Mouse (Mus musculus): ENCODE results near the gene Sema3f. TPM values are rescaled to one million over a fixed set of nuclear protein-coding genes. Genes with fewer than 3 reads are reported as not detected.

Gene Sema3f
- 10 to 100 TPM; 13.1 to 13.9 TPM for total RNA-seq (2021)
- long read RNA-seq, experiment 1, partial matches to known transcripts = 2 of 9 reads
- long read RNA-seq, experiment 1, other reads (novel, unspliced or antisense) = 7 of 9 reads
- long read RNA-seq, experiment 2, partial matches to known transcripts = 0 of 3 reads
- long read RNA-seq, experiment 2, other reads (novel, unspliced or antisense) = 3 of 3 reads

GRCm38 (mm10) chr9:107709697-107710483 lies at the start of gene Sema3f:
Sema3f (minus strand) TSS chr9:107710475.
- peak; percentile 44 to 60 for DNase-seq (ENCODE audit: low spot score in 2 of 2)

DNA sequence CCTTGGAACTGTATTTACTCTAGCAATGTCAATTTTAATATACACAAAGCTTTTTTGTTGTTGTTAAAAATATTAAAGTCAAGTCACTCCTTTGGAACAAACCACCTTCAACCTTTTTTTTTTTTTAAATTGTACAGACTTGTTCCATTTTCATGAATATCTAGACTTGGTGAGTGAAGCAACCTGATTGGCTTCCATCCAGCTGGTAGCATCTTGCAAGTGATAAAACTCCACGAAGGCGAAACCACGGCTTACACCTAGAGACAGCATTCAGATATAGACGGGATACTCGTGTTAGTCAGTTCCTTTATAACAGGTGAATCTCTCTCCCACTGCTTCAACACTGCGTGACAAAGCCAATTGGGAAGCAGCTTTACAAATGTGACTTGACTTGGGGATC lies 49.3 kb upstream of the Sema3f start:
- DNase-seq (ENCODE audit: low spot score in 2 of 2) = no peak

DNA sequence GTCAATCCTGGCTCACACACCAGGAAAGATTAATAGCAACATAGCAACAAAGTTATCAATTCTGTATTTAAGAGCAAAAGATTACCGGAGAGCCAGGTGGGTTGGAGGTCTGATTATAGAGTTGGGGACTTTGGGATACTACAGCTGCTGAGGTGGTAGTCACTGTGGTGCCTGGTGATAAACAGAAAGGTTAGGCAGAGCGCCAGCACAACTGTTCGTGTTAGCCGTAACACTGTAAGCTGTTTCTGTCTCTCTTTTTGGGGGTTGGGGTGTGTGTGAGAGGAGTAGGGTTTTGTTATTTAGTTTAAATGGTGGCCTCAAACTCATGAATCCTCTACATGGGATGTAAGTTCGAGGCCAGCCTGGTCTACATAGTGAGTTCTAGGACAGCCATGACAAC lies 40.1 kb upstream of the Sema3f start:
- DNase-seq (ENCODE audit: low spot score in 2 of 2) = no peak

GRCm38 (mm10) chr9:107748063-107748462 lies 37.8 kb upstream of the Sema3f start:
- no peak for DNase-seq (ENCODE audit: low spot score in 2 of 2)

- DNase-seq (ENCODE audit: low spot score in 2 of 2) = no peak
Measured at GRCm38 (mm10) chr9:107747310-107747709, 37.0 kb upstream of the Sema3f start.

- DNase-seq (ENCODE audit: low spot score in 2 of 2) = no peak
Measured at GRCm38 (mm10) chr9:107746679-107747078, 36.4 kb upstream of the Sema3f start.

DNA sequence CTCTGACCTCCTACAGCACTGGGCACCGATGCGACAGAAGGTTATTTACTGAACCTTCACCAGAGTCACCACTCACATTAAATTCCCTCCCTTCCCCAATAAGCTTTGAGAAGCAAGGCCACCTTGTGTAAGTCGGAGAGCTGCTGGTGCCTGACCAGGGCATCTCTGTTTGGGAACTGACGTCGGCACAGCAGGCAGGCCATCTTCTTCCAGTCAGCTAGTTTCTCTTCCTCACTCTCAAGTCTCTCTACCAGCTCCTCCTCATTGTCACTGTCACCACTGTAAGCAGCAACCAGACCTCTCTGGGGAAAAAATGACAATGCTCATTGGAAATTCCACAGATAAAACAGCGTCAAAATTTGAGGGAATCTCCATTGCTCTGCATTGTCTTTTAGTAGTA lies 33.8 kb upstream of the Sema3f start:
- DNase-seq (ENCODE audit: low spot score in 2 of 2) = no peak

GRCm38 (mm10) chr9:107738841-107739202 lies 28.5 kb upstream of the Sema3f start:
- peak in 1 of 2 experiments; percentile 21 for DNase-seq (ENCODE audit: low spot score in 2 of 2)

GRCm38 (mm10) chr9:107738020-107738840 lies 28.0 kb upstream of the Sema3f start:
- DNase-seq (ENCODE audit: low spot score in 2 of 2) = peak; percentile 84 to 89

- DNase-seq (ENCODE audit: low spot score in 2 of 2) = no peak
Measured at GRCm38 (mm10) chr9:107736185-107736485, 25.9 kb upstream of the Sema3f start.

GRCm38 (mm10) chr9:107735356-107736184 lies 25.3 kb upstream of the Sema3f start:
- DNase-seq (ENCODE audit: low spot score in 2 of 2) = no peak

DNA sequence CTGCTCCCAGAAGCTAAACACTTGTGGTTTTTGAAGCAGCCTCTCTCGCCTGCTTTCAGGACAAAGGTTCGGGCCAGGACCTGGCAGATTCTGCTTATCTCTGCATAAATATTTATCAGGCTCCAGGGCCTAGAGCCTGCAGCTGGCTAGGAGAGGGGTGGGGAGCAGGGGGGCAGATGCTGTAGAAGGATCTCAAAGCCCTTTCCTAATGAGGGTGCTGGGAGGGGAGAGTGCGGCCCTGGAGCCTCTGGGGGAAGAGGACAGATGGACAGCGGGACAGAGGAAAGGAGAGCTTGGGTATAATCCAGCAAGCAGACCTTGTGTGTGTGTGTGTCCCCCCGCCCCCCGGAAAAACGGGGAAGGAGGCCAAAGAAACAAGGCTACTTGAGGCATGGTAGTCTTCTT lies 24.3 kb upstream of the Sema3f start:
- no peak for DNase-seq (ENCODE audit: low spot score in 2 of 2)

DNA sequence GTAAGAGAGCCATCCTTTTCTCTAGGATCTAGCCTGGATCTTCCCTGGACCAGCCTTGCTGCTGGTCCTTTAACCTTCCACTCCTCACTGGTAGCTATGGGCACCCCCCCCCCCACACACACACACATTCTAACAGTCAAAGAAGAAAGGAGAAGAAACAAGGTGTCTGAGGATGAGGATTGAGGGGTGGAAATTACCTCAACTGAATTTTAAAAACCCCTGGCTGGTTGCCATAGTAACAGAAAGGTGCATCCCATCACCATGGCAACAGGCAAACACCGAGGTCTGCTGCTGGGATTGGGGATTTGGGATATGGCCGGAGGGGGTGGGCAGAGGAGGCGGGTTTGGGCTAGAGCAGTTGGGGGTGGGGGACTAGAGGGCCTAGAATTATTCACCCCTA lies 19.4 kb upstream of the Sema3f start:
- DNase-seq (ENCODE audit: low spot score in 2 of 2) = no peak

DNA sequence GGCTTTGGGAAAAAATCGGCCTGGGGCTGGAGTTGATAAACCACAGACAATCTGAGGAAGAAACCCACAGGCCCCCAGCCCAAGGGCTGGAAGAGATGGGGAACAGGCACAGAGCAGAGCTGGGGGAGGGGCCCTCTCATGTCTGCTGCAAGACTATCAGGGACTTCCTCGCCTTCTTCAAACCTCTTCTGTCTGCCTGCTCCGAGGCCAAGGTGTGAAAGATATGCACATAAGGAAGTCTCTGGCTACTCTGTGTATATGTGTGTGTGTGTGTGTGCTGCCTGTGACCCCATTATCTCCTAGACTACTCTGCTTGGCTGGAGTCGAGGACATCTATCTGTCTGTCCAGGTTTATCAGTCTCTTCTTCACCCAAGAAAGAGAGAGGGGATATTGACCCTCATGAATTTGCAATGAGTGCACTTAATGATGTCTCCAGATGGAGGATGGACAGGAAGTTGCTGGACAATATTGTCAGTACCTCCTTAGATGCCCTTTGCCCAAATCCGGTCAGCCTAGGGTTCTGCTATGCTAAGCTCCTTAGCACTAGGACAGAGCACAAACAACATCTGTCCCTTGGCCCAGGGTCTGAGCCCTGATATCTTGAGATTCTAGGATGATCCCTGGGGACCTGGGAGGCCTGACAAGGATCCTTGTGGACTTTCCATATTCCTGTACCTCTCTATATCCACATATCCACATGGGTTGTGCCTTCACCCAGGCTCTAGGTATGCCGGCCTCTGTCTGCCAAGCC lies 18.8 kb upstream of the Sema3f start:
- DNase-seq (ENCODE audit: low spot score in 2 of 2) = no peak

GRCm38 (mm10) chr9:107727041-107727440 lies 16.8 kb upstream of the Sema3f start:
- DNase-seq (ENCODE audit: low spot score in 2 of 2) = no peak

GRCm38 (mm10) chr9:107724796-107725195 lies 14.5 kb upstream of the Sema3f start:
- DNase-seq (ENCODE audit: low spot score in 2 of 2) = no peak

DNA sequence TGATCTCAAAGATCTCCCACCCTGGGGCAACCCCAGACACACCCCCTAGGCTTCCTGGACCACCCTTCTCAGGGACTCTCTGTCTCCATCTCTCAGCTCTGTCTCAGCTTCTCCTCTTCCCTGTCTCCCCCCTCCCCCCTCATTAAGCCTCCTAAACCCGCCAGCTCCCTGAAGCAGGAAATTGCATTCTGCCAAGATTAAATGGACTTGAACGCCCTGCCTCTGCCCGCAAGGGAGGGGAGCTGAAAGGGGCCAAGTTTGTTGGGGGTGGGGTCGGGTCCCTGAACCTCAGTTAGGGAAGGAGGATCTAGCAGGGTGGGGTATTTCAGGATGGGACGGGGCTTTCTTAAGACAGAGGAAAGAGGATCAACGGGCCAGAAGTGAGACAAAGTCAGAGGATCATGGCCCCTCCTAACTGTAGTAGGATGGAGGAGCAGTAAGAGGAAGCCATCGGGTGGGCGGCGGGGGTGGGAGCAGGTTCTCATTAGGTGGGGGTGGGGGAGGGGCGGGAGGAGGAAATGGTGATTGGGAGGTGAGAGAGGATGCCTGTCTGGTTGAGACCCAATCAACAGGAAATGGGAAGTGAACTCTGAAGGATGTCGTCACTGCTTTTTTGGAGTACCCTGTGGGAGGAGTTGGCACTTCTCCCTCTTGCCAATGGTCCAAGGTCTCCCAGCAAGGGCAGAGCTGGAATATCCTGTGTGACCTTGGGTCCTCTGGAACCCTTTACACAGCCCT lies 13.7 kb upstream of the Sema3f start:
- no peak for DNase-seq (ENCODE audit: low spot score in 2 of 2)

- no peak for DNase-seq (ENCODE audit: low spot score in 2 of 2)
Measured at GRCm38 (mm10) chr9:107723292-107723691, 13.0 kb upstream of the Sema3f start.

DNA sequence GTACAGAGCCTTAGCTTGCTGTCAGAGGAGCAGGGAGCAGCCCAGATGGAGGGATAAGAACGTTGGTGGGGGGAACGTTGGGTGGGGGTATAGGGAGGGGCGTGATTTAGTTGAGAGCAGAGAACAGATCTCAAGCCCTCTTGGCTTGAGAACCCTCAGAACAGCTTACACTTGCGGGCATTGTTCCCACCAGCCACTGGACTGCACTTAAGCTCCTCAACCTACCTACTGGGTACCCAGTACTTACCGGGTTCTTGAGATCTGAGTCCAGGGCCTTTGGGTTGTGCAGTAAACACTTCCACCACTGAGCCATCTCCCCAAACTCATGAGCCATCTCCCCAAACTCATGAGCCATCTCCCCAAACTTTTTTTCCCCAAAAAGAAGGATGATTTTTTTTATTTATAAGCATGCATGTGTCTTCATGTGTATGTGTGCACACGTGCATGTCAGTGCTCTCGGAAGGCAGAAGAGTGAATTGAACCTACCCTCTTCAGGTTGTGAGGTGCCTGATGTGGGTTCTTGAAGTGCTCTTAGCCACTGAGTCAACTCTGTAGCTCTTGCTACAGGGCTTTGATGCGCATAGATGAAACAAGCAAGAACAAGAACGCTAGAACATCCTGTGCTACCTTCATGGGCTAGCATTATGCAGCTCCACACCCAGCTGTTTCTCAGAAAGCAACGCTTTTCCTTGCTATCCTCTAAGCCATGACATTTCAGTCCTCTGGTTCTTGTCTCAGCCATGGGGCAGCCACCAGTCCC lies 8.7 kb upstream of the Sema3f start:
- DNase-seq (ENCODE audit: low spot score in 2 of 2) = no peak

Measured in left cerebral cortex, adult 18-20 months (tissue).